Mouse (Mus musculus) heart, postnatal 14 days (tissue): ENCODE data around the gene Shd. TPM values are rescaled to one million over a fixed set of nuclear protein-coding genes. Genes with fewer than 3 reads are reported as not detected.
"Not testable (repeated sequence)": the region's sequence is repeated elsewhere in the genome, so short reads cannot be mapped to it uniquely, and the experiment has no call there.

ENCODE experiments used
- DNase-seq, 2 experiments: peaks; one replicate each; pipeline ENCODE4 v3.0.0; 2021 to 2022
- intact Hi-C: fragments of 180-260 bp; cut with DNase I; formaldehyde crosslinking; loops from one replicate; pipeline ENCODE4 v1.15.1; 2025
- long read RNA-seq, 2 experiments: library from polyadenylated mRNA; stranded (forward); transcript quantifications; one replicate each; pipeline ENCODE4 v2.0.0; 2021
- total RNA-seq, 2 experiments: library from RNA; stranded (reverse); gene quantifications; 2 replicates each; pipeline ENCODE4 v1.2.3; 2021

Shd gene
- 1 to 10 TPM; 1.3 to 3.1 TPM for total RNA-seq
- long read RNA-seq, experiment 1, partial matches to known transcripts = 0 of 1 reads
- long read RNA-seq, experiment 1, other reads (novel, unspliced or antisense) = 0 of 1 reads
- long read RNA-seq, experiment 2, partial matches to known transcripts = 0 of 4 reads
- long read RNA-seq, experiment 2, other reads (novel, unspliced or antisense) = 1 of 4 reads

- peak; percentile 46 to 54 for DNase-seq
- intact Hi-C loops = no loop called here
Observed at GRCm38 (mm10) chr17:55969966-55970891, at the start of gene Shd. Gene Shd (plus strand): TSS chr17:55970467.

GRCm38 (mm10) chr17:55931553-55932502, 38.4 kb upstream of the Shd start:
- intact Hi-C loops = no loop called here
- peak; percentile 34 to 42 for DNase-seq

GRCm38 (mm10) chr17:55932635-55933034, 37.6 kb upstream of the Shd start:
- DNase-seq = no peak
- intact Hi-C loops = no loop called here

GRCm38 (mm10) chr17:55933191-55933590, 37.1 kb upstream of the Shd start:
- DNase-seq = no peak
- intact Hi-C loops = no loop called here

- intact Hi-C loops = loop anchor here (5.0 kb wide), 1 partner anchor 52 kb away; the partner anchor contains the start of gene Zfp959
Observed at GRCm38 (mm10) chr17:55944387-55944865, 25.8 kb upstream of the Shd start.

GRCm38 (mm10) chr17:55944866-55945682, 25.2 kb upstream of the Shd start:
- intact Hi-C loops = loop anchor here (5.0 kb wide), 1 partner anchor 53 kb away; the partner anchor contains the start of gene Zfp959

More at GRCm38 (mm10) chr17:55944387-55944865, 25.8 kb upstream of the Shd start:
- not testable (repeated sequence) for DNase-seq

GRCm38 (mm10) chr17:55945696-55946095, 24.6 kb upstream of the Shd start:
- intact Hi-C loops = no loop called here
- no peak for DNase-seq

More at GRCm38 (mm10) chr17:55944866-55945682, 25.2 kb upstream of the Shd start:
- peak; percentile 90 to 91 for DNase-seq

GRCm38 (mm10) chr17:55948647-55949046, 21.6 kb upstream of the Shd start:
- no peak for DNase-seq
- intact Hi-C loops = no loop called here

GRCm38 (mm10) chr17:55949400-55949799, 20.9 kb upstream of the Shd start, which contains the start of gene Zfp119b:
Gene Zfp119b (minus strand): TSS chr17:55949500.
- no peak for DNase-seq
- intact Hi-C loops = no loop called here

- DNase-seq = no peak
- intact Hi-C loops = loop anchor here (10.0 kb wide), 2 partner anchors 246 to 304 kb away; partner anchors contain the start of gene Fem1a
Observed at GRCm38 (mm10) chr17:55950601-55951000, 19.7 kb upstream of the Shd start.

- no peak for DNase-seq
- intact Hi-C loops = loop anchor here (10.0 kb wide), 2 partner anchors 247 to 303 kb away; partner anchors contain the start of gene Fem1a
Observed at GRCm38 (mm10) chr17:55952041-55952440, 18.2 kb upstream of the Shd start.

- no peak for DNase-seq
- intact Hi-C loops = loop anchor here (10.0 kb wide), 2 partner anchors 248 to 302 kb away; partner anchors contain the start of gene Fem1a
Observed at GRCm38 (mm10) chr17:55952447-55953027, 17.7 kb upstream of the Shd start, which contains the start of gene Ebi3. Gene Ebi3 (plus strand): TSS chr17:55952640.

- DNase-seq = no peak
- intact Hi-C loops = loop anchor here (10.0 kb wide), 2 partner anchors 249 to 301 kb away; partner anchors contain the start of gene Fem1a
Observed at GRCm38 (mm10) chr17:55953751-55954150, 16.5 kb upstream of the Shd start.

- DNase-seq = no peak
Observed at GRCm38 (mm10) chr17:55954229-55954628, 16.0 kb upstream of the Shd start.

GRCm38 (mm10) chr17:55956129-55956528, 14.1 kb upstream of the Shd start:
- DNase-seq = peak; percentile 38 to 57
- intact Hi-C loops = loop anchor here (2.0 to 10.0 kb wide), 3 partner anchors 55 to 299 kb away; partner anchors contain the start of gene Fem1a

More at GRCm38 (mm10) chr17:55954229-55954628, 16.0 kb upstream of the Shd start:
- intact Hi-C loops = loop anchor here (10.0 kb wide), 2 partner anchors 249 to 301 kb away; partner anchors contain the start of gene Fem1a

- intact Hi-C loops = loop anchor here (2.0 to 10.0 kb wide), 3 partner anchors 54 to 298 kb away; partner anchors contain the start of gene Fem1a
Observed at GRCm38 (mm10) chr17:55956591-55956990, 13.7 kb upstream of the Shd start.

GRCm38 (mm10) chr17:55957168-55957567, 13.1 kb upstream of the Shd start:
- intact Hi-C loops = loop anchor here (2.0 to 10.0 kb wide), 3 partner anchors 54 to 298 kb away; partner anchors contain the start of gene Fem1a
- peak; percentile 72 to 83 for DNase-seq

More at GRCm38 (mm10) chr17:55956591-55956990, 13.7 kb upstream of the Shd start:
- DNase-seq = no peak
